Mouse (Mus musculus) retina, adult 2 months (tissue): ENCODE data around the gene Rcan2.

ENCODE experiments used
- DNase-seq: peaks from one replicate; pipeline ENCODE4 v3.0.0-alpha.2; 2012; ENCODE audit warnings: low read depth, low spot score

Rcan2 gene

DNA sequence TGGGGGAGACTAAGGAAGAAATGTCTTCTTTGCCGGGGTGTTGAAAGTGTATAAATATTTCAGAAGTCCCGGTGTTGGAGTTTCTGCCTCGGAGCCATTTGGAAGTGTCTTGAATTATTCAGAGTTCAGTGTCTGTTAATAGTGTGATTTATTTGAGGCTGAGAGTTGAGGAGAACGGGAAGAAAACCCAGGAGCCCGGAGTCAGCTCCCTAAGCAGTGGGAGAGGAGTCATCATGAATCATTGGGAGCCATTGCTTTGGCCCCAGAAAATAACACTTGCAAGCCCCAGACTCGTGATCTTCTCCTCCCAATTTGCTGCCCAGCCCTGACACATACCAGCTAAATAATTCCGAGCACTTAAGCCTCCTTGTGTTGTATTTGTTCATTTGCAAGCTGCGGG, 115.0 kb downstream of the Rcan2 start:
- DNase-seq: no peak

DNA sequence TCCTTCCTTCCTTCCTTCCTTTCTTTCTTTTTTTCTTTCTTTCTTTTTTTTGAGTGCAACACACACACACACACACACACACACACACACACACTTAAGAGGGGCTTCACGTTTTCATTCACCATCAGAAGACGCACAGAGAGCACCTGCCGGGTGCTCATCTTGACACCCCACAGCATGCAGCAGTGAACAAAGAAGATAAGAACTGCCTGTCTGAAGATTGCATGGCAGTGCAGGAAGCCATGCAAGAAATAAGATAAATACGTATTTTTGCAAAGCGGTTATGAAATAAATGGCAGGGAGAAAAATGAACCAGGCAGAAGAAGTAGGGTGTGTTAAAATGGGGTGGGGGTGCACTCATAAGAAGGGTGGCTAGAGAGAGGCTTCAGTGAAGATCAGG, 116.0 kb downstream of the Rcan2 start:
- no peak for DNase-seq

DNA sequence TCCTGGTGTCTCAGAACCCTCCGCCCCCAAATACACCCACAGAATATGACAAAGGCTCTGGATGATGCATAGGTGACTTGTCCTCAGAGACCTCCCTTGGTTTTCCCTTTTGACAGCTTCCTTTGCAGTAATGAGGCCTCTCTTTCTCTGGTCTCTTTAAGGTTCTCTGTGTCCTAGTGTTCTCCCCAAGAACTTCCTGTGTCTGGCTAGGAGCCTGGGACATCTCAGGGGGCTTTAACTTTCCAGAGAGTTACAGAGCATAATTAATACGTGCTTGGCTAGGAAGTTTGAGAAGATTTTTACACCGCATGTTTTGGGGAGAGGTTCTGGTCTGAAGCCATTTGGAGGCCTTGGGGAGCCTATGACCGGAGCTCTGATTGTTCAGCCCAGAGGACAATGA, 128.7 kb downstream of the Rcan2 start:
- DNase-seq: no peak

DNA sequence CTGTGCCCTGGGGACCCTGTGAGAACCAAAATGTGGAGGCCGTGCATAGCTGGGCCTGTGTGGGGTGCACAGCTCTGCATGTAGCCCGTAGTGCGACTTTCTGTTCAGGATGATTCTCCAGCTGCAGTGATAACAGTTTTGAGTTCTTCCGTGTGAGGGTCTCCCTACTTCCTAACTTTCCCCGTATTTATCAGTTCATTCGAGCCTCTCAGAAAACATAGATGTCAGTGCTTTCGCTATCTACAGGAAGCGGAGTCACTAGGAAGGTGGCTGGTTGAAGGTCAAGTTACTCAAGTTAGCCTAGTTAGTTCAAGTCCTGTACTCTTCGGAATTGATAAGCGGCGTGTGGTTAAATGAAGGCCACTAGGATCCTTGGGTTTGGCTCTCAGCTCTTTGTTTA, 130.6 kb downstream of the Rcan2 start:
- DNase-seq: no peak

DNA sequence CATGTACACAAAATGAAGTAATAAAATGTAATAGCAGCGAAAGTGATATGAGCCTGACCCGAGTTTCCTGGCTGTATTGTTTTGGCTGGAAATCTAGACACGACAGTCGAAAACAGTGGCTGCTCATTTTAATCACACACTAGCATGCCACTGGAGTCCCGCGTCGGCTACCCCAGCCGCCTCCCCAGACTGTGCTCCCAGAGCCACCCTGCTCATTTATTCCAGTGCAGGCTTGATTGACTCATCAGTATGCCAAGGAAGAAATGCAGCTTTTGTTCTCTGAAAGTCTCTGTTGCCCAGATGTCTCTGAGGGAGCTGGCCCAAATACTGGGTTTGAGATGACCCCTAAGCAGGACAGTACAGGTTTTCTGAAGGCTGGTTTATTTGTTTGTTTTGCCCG, 132.9 kb downstream of the Rcan2 start:
- no peak for DNase-seq

DNA sequence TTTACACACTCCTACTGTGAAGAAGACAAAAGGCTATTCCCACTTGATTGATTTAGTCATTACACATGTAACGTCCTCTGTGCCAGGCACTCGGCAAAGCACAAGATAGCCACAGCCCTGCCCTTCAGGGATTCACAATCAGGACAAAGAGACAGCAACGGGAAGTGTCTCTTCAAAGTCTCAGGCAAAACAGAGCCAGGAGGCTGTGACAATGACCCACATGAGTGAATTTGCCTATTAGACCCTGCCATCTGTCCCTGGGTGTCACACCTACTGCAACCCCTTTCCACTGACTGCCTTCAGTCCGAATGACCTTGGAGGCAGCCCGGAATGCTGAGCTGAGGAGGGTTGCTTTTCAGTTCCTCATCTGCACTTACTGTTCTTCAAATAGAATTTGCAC, 151.1 kb downstream of the Rcan2 start:
- DNase-seq: no peak

DNA sequence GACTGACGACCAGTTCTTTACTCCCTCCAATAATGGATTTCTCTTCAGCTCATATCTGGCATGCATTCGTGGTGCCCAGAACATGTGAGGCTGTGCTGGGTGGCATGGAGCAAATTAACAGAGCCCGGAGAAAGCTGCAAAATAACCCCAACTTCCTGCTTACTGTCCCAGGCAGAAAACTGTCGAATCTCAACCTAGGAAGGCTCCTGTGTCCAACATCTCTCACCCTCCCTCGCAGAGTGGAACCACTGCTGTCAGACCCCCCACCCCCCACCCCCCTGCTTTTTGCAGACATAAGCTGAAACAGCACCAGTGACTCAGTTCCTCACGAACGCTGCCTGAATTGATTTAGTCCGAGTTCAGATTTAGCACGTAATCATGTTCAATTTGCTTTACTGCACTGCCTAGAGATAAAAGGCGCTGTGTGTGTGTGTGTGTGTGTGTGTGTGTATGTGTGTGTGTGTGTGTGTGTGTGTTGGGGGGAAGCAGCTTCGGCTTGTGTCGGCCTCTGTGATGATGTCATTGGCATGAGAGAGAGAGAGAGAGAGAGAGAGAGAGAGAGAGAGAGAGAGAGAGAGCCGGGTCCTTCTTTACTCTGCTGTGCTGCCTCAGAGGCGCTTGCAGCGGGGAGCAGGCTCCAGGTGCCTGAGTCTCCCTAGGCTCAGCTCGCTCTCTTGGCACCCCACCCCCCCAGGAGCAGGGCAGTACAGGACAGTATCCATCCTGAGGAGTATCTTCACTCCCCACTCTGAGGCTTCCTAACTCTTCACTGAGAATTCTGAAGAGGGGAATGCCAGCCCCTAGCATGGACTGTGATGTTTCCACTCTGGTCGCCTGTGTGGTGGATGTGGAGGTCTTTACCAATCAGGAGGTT, 151.7 kb downstream of the Rcan2 start:
- no peak for DNase-seq

DNA sequence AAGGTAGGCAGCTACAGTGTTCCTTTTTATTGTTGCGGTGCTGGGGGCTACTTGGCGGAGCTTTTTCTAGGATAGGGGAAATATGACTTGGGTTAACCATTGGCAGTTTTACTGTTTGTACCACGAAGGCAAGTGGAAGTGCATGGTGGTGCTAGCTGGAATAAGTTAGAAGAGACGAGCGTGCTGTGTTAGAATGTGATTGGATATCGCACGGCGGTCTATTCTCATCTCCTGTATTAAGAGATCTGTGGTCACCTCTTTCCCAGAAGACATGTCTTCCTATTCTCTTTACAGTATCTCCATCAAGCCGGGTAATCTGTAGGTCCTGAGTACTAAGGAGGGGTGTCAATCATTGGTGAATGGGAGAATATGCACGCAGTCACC, 152.4 kb downstream of the Rcan2 start:
- no peak for DNase-seq

DNA sequence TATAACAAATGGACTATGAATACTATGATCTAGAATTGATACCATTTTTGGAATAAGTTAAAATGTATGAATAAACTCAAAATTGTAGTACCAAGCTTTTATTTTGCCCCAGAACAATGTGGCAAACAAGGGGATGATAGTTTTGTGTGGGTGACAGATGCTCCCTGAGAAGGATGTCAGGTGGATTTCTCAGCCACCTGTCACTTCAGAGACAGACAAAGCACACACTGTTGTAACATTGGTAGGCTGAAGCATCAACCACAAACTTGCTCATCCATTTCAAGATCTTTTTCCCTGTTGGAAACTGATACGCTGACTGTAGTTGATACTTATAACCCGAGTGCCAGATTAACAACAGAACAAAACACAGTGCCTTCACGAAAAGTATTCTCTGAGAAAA, 158.6 kb downstream of the Rcan2 start:
- DNase-seq: no peak

DNA sequence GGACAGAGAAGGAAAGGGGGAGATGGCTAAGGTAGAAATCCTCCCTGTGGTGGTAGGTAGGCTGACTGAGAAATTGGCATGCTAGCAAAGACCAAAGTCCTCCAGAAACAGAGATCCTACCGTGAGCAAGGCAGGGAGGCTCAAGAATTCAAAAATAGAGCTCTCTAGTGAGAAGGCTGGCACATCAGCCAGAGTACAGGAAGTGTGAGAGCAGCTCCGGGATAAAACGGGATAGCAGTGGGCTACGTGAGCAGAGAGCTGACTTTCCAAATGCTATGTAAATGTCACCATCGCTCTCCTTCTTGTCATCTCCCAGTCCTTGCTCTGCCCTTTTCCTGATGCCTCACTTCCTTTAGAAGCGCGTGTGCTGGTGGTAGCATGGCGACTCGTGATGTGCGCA, 168.8 kb downstream of the Rcan2 start:
- DNase-seq: no peak

DNA sequence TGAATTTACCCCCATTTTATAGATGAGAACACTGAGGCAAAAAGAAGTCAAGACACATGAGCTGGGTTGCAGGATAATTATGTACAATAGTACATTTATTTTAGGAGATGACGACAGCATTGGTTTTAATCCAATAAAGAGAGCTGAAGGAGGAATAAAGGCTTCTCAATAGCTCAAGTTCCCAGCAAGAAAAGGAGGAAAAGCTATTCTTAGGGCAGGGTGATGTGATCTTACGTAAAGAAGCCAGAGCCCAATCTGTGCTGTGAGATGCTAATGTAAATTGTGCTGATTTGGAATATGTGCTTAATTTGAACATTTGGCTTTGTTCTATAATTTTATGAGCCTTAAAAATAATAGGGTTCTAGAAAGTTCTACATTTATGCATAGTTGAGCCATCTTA, 176.4 kb downstream of the Rcan2 start:
- no peak for DNase-seq

DNA sequence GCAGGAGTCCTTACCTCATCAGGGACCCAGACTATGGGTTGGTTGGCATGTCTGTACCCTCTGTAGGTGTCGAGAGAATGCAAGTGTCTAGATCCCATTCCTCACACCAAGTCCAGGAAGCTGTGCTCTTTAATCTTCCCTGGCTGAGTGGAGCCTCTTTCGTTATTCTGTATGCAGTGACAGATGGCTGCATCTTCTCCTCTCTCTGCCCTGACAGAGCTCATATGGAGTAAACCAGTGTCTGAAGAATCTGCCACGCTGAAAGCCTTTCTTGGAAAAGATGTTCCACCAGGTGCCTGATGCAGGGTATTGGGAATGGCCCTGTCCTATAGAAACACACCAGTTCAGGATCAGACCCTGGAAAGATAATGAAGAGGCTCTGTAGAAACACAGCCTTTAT, 178.8 kb downstream of the Rcan2 start:
- no peak for DNase-seq

DNA sequence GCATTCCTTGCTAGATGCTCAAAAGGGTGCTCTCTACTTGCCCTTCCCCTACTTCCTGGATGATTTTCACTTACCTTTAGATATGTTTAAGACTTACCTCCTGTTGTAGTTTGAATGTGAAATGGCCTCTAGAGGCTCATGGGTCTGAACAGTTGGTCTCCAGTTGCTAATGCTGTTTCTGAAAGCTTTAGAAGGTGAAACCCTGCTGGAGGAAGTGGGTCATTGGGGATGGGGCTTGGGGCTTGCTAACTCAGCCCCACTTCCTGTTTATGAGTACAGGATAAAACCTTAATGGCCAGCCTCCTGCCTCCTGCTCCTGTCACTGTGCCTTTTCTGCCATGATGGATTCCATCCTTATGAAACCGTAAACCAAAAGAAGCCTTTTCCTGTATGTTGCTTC, 181.4 kb downstream of the Rcan2 start:
- no peak for DNase-seq

DNA sequence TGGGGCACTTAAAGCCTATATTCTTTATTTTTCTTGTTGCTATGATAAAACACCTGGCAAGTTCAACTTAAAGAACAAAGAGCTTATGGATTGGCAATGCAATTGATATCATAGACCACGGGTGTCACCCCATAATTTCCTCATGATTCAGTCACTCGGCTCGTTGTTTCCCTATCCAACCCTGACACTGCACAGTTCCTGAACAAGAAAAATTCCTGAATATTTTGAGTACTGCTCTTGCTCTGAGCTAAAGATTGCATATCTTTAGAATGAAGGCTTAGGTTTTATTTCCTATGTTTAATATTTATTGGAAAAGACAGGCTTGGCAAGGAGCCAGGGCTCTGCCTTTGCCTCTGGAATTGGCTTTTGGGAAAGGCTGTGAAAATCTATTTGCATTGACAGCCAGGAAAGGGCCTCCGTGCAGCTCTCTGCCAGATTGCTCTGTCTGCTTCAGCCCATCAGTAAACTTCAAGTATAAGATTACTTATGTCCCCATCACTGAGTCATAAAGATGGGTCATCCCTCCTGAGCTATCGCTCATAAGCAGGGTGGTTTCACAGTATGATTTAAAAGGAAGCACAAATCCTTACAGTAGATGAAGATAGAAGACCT, 188.3 kb downstream of the Rcan2 start:
- no peak for DNase-seq

DNA sequence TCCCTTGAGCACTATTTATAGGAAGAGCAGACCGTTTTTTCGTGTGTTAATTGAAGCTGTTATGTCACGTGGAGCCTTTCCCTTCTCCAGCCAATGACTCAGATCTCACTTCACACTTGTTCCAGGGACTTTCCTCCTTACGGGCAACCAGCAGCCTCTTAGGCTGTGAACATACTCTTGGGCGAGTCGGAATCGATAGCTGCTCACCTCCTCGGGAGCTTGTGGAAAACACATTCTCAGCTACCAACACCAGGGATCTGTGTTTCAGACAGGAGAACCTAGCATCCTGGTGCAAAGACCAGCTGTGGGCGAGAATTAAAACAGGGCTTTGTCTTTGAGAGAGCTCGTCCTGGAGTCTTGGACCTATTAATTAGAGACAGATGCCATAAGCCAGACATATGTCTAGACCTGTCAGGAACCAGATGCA, 189.8 kb downstream of the Rcan2 start:
- no peak for DNase-seq

DNA sequence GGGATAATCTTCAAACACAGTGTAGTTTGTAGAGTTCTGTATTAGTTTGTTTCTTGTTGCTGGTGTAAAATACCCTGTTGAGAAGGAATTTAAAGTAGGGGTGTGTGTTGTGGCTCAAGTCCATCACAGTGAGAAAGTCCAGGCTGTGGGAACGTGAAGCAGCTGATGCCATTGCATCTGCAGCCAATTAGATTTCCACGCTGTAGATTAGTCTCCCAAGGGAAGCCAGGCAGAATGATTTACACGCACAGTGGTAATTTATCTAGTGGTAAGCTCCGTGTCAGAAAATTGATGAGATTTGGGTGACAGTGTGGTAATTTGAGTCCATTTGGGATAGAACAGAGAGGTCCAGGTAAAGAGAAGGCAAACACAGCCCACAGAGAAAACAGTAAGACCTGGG, 192.9 kb downstream of the Rcan2 start:
- DNase-seq: no peak

DNA sequence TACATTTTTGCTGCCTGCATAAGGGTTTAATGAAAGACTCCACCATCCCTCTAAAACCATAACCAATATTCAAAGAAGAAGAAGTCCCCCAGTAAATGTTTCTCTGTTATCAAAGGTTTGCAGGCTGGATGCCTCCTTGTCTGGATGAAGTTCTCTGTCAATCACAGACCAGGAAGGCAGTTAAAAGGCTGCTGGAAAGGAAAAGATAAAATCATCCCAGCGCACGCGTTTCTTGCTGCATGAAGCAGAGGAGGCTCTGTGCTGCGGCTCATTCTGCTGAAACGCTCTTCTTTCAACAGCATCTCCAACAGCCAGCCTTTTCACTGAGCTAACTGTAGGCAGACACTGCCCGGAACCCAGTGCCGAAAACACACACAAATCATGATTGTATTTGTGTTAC, 196.4 kb downstream of the Rcan2 start:
- no peak for DNase-seq

DNA sequence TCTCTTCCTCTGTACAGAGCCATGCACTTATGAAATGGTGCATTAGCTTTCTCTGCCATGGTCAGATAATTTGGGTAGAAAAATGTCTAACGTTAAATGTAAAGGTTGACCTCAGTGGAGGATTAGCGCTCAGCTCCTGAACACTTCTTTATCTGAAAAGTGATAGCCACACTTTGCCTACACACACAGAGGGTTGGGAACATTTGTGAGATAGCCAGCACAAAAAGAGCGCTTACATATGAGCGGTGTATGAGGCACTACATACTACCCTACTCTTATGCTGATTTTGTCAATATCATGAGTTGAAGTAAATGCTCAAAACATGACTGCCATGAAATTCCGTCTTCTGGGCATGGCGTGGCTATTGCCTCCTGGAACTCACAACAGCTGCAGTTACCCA, 196.9 kb downstream of the Rcan2 start:
- no peak for DNase-seq

DNA sequence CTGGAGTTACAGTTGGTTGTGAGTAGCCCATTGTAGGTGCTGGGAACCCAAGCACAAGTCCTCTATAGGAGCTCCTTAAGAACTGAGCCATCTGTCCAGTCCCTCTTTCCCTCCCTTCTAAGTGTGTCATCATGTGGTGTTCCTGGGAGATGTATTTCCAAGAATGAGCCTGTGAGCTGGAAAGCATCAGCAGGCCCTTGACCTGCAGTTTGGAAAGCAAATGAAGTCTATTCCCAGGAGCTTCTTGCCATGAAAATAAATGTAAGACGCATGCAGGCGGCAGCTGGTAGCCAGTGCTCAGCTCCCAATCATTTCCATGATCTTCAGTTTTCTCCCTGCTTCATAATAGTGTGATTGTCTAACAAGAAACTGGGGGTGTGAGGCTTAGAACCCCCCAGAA, 203.2 kb downstream of the Rcan2 start:
- DNase-seq: no peak

DNA sequence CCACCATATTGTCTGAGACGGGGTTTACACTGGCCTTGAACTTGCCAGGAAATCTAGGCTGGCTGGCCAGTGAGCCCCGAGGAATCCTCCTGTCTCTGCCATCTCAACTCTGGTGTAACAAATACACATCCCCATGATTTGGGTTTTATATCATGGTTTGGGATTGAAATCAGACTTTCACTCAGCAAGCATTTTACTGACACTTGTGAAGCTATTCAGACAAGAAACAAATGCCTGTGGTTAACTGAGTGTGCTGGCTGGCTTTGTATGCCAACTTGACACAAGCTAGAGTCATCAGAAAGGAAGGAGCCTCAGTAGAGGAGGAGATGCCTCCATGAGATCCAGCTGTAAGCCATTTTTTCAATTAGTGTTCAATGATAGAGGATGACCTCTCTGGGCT, 206.3 kb downstream of the Rcan2 start:
- DNase-seq: no peak

DNA sequence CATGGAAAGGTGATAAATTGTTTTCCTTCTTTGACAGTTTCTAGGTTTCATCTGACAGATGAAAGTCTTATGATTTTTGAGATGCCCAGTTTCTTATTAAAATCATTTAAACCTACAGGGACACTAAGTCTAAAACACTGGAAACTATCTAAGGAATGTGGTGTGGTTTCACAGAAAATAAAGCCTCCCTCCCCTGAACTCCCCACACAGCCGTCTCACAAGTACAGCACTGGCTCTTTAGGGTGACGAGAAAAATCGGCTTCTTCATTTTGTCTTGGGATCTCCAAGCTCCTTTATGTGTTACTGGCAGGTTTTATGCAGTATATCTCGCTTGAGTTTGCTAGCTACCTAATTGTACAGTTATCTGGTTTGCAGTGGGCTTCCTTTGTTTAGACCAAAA, 210.8 kb downstream of the Rcan2 start:
- DNase-seq: no peak

DNA sequence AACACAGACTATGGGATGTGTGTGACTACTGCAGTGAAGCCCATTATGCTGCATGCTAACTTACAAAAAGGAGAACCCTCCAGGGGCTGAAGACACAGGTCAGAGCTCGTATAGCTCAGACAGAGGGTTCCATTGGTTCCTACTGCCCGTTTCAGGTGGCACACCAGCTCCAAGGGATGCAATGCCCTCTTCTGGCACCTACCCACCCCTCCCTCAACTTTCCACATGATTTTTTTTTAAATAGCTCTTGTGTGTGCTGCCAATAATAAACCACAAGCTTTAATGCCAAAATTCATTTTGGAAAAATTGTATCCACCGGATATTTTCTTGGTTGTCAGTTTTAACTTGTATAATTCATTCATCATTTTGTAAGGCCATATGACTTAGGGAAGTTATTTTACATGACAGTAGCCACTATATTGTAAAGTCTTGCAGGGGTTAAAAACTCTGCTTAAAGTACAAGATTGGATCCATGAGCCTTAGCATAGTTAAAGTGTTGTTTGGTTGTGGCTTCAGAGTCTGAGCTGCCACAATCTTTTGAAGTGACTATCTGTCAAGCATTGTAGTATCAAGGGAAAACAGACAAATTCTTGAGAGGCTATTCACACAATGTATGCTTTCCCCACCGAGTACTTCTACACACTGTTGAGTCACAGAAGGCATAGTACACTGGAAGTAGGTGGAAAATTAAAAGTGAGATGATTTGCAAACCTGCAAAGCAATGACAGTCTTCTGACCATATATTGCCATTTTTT, 212.8 kb downstream of the Rcan2 start:
- no peak for DNase-seq

DNA sequence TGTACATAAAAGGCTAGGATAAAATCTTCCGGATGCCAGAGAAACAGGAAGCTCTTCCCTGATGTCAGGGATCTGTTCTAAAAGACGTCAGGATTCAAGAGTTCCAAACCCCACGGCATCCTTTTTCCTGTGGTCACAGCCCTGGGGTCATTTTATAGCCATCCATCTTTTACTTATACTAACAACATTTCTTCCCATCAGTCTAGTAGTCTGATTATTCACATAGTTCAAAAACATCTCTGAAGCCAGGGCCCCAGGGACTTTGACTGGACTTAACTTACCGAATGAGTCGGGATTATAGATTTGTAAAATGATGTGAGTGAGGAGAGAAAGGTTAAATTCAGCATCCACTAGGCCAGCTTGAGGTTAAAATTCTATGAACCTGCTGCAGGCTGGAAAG, 215.2 kb downstream of the Rcan2 start:
- no peak for DNase-seq
